ENCODE assay signal across 8 mouse cellular contexts in the genomic region with DNA sequence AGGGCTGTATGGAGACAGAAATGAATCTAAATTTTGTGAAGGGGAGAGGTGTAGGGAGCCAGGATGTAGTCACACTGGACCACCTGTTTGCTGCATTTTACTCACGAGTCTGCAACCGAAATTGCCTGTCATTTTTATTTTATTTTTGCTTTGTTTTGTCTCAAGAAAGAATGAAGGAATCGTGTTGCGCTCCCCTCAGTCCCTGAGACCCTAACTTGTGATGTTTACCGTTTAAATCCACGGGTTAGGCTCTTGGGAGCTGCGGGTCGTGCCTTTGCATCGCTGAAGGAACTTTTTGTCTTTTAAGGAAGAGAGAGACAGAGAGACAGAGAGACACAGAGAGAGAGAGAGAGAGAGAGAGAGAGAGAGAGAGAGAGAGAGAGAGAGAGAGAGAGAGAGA.
DNase-seq lines count a peak whose midpoint lies in the region; ATAC-seq and TF ChIP-seq lines count a peak whose summit lies in the region.

No protein-coding gene starts in this region.

- no peak for TF ChIP-seq POLR2A in cortical plate, adult 2 months (IDR thresholded peaks at IDR 0.05; ENCODE audit: extremely low read depth, insufficient read depth, low read length)

- DNase-seq in heart, adult 9 months (ENCODE audit: low spot score in 2 of 2), result no peak
- DNase-seq in heart, postnatal 0 days (ENCODE audit: low spot score), result no peak
- DNase-seq in midbrain, embryonic 11.5 days (ENCODE audit: low spot score, missing footprints), result peak; percentile 90
- no peak for DNase-seq in gastrocnemius, postnatal 14 days

- H3K9ac ChIP-seq in heart, embryonic 12.5 days, result peak overlapping the region; percentile 78
- H3K9ac ChIP-seq in heart, postnatal 0 days (replicated peaks; ENCODE audit: low read depth, low read length), result peak overlapping the region; percentile 62
- H3K9ac ChIP-seq in midbrain, embryonic 11.5 days (ENCODE audit: low read length), result peak overlapping the region; percentile 85

- intact Hi-C loops in gastrocnemius, postnatal 14 days (cut with DNase I; ENCODE audit: low total_unique reads), result loop anchor here (5.0 kb wide), 1 partner anchor 371 kb away; no protein-coding TSS in a partner anchor

- no peaks in the 10 kb centered on the region for H3K9me3 ChIP-seq in heart, embryonic 12.5 days (replicated peaks)
- H3K9me3 ChIP-seq in heart, postnatal 0 days (replicated peaks; ENCODE audit: control insufficient read depth, low read length), result no peaks in the 10 kb centered on the region
- no peaks in the 10 kb centered on the region for H3K9me3 ChIP-seq in midbrain, embryonic 11.5 days (ENCODE audit: control insufficient read depth, low read length)

- peaks cover 10% of the 10 kb centered on the region for H3K36me3 ChIP-seq in heart, embryonic 12.5 days
- no peaks in the 10 kb centered on the region for H3K36me3 ChIP-seq in heart, postnatal 0 days (replicated peaks; ENCODE audit: control insufficient read depth, insufficient read depth, low read length)
- 0 out of 2 replicates have a peak, but pooled peaks cover under 1% of the 10 kb centered on the region for H3K36me3 ChIP-seq in midbrain, embryonic 11.5 days (ENCODE audit: control insufficient read depth, insufficient read depth, low read length)

- H3K4me2 ChIP-seq in heart, embryonic 12.5 days, result peak overlapping the region; percentile 76
- H3K4me2 ChIP-seq in heart, postnatal 0 days (ENCODE audit: low read depth, low read length), result peak overlapping the region; percentile 61
- H3K4me2 ChIP-seq in midbrain, embryonic 11.5 days, result peak overlapping the region; percentile 53

- no peak for TF ChIP-seq EP300 in heart, postnatal 0 days (IDR thresholded peaks at IDR 0.05; ENCODE audit: low read depth)

- H3K4me3 ChIP-seq in heart, embryonic 12.5 days, result peak overlapping the region; percentile 85
- H3K4me3 ChIP-seq in cortical plate, adult 2 months (ENCODE audit: insufficient read depth, low read length), result peak overlapping the region; percentile 99
- peak overlapping the region; percentile 58 for H3K4me3 ChIP-seq in heart, postnatal 0 days (ENCODE audit: low read depth, low read length)
- H3K4me3 ChIP-seq in midbrain, embryonic 11.5 days (ENCODE audit: low read depth, low read length), result peak overlapping the region; percentile 61

- H3K4me1 ChIP-seq in heart, embryonic 12.5 days (replicated peaks), result peaks cover 30% of the 10 kb centered on the region
- peaks cover 6% of the 10 kb centered on the region for H3K4me1 ChIP-seq in cortical plate, adult 2 months (ENCODE audit: control insufficient read depth, insufficient read depth, low read length)
- peaks cover 3% of the 10 kb centered on the region; the same call in 1 of the 2 replicates for H3K4me1 ChIP-seq in heart, postnatal 0 days (ENCODE audit: control insufficient read depth, insufficient read depth)
- peaks cover 29% of the 10 kb centered on the region for H3K4me1 ChIP-seq in midbrain, embryonic 11.5 days (ENCODE audit: control insufficient read depth, insufficient read depth, low read length)

- no peaks in the 10 kb centered on the region for H3K27me3 ChIP-seq in heart, embryonic 12.5 days (replicated peaks)
- H3K27me3 ChIP-seq in heart, postnatal 0 days (ENCODE audit: control insufficient read depth, insufficient read depth, low read length), result no peaks in the 10 kb centered on the region
- H3K27me3 ChIP-seq in midbrain, embryonic 11.5 days (ENCODE audit: control insufficient read depth, insufficient read depth, low read length), result no peaks in the 10 kb centered on the region

- no peak for TF ChIP-seq CTCF in cortical plate, adult 2 months (IDR thresholded peaks at IDR 0.05; ENCODE audit: extremely low read depth, insufficient read depth, low read length)
- TF ChIP-seq CTCF in heart, postnatal 0 days (IDR thresholded peaks at IDR 0.05; ENCODE audit: low read depth), result no peak

- WGBS in heart, embryonic 12.5 days, result 20% methylated on average over 9 of the region's 9 CpGs
- WGBS in heart, postnatal 0 days, result 17% methylated on average over 9 of the region's 9 CpGs
- 7% methylated on average over 9 of the region's 9 CpGs for WGBS in midbrain, embryonic 11.5 days

- peak overlapping the region; percentile 78 for H3K27ac ChIP-seq in heart, embryonic 12.5 days (ENCODE audit: poor library complexity, severe bottlenecking)
- H3K27ac ChIP-seq in cortical plate, adult 2 months (ENCODE audit: insufficient read depth, low read length), result peak overlapping the region; percentile 51; the same call in 1 of the 2 replicates
- peak overlapping the region; percentile 73; the same call in 1 of the 2 replicates for H3K27ac ChIP-seq in heart, postnatal 0 days (ENCODE audit: low read depth)
- H3K27ac ChIP-seq in midbrain, embryonic 11.5 days (ENCODE audit: low read depth, low read length), result peak overlapping the region; percentile 90

- ATAC-seq in heart, embryonic 12.5 days (ENCODE audit: insufficient number of reproducible peaks, low FRiP score), result no peak
- no peak for ATAC-seq in heart, postnatal 0 days (ENCODE audit: insufficient read depth, low read depth)
- no peak for ATAC-seq in midbrain, embryonic 11.5 days (ENCODE audit: low FRiP score)
- ATAC-seq in inflammation-experienced regulatory T-cells, adult 6 months, result no peak
- ATAC-seq in megakaryocyte progenitor cell, adult 5-6 weeks (replicated peaks; ENCODE audit: poor library complexity), result no peak
